Mouse (Mus musculus): ENCODE results near the gene Eea1.

DNA sequence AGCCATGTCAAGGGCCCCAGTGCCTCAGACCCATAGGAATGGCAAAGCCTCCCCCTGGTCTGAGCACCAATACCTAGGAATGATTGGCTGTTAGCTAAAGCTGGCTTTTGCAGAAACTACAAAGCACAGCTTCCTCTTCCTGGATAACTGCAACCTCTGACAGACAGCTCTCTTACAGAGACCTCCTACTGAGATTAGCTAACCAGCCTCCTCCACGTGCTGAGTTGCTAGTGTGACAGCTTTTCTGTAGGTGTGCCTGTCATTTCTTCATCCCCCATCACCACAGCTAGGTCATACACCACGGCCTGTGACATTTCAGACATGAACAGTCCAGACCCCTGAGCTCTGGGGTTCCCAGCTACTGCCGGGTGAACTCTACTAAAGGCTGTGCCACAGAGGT is 126.9 kb downstream of the Eea1 start:
- TF ChIP-seq POLR2A (IDR thresholded peaks at IDR 0.05; ENCODE audit: control insufficient read depth, low read depth, low read length) (no peak), CTCF (IDR thresholded peaks at IDR 0.05; ENCODE audit: control insufficient read depth, insufficient read depth, insufficient replicate concordance, low read depth, low read length) (no peak)

All from testis, adult 2 months (tissue).